Mouse (Mus musculus): Measurements from ENCODE around the gene Cybb. TPM values are rescaled to one million over a fixed set of nuclear protein-coding genes. Genes with fewer than 3 reads are reported as not detected.
A peak's percentile ranks its signal among the peaks of the same experiment; 100 is the strongest.

Gene Cybb
- total and polyA plus RNA-seq, 3 experiments, result 46.3 to 126 (median 111) TPM

GRCm38 (mm10) chrX:9461399-9461798 lies 26.2 kb downstream of the Cybb start:
- Histone ChIP-seq H3K36me3 (replicated peaks in 1 of 2; ENCODE audit: control insufficient read depth in 1 of 2, insufficient read depth in 1 of 2, low read length in 1 of 2) (peaks cover 9 to 39% of the 10 kb centered on the region in 2 experiments), H3K9me3 (replicated peaks; ENCODE audit: low read length) (no peaks in the 10 kb centered on the region), H3K27me3 (replicated peaks) (no peaks in the 10 kb centered on the region), H3K4me3 (replicated peaks in 1 of 3; ENCODE audit: low read depth in 2 of 3, low read length in 2 of 3, poor library complexity in 1 of 3) (no peak overlapping the region), H3K4me1 (ENCODE audit: control insufficient read depth in 1 of 2, insufficient read depth in 2 of 2) (peaks cover 2 to 28% of the 10 kb centered on the region in 2 experiments; a peak in 2 of 4 replicates), H3K79me2 (replicated peaks; ENCODE audit: control insufficient read depth, extremely low read depth, insufficient read depth, poor library complexity, severe bottlenecking) (no peaks in the 10 kb centered on the region), H3K4me2 (ENCODE audit: insufficient read depth, low read depth, poor library complexity, severe bottlenecking) (no peak overlapping the region), H3K9ac (ENCODE audit: insufficient read depth, low read depth) (no peak overlapping the region), H3K27ac (ENCODE audit: insufficient read depth, low read depth) (no peak overlapping the region)
- TF ChIP-seq MXI1 (IDR thresholded peaks at IDR 0.05; ENCODE audit: low read depth, low read length), result no peak
- TF ChIP-seq ZNF384 (IDR thresholded peaks at IDR 0.05; ENCODE audit: low read depth, low read length), result peak; percentile 30; the same call in 1 of the 2 replicates
- DNase-seq (ENCODE audit: extremely low read depth), result no peak
- in situ Hi-C loops (cut with MboI; ENCODE audit: low pct_ligation_motif_present, low pct_unique_long_range_greater_than_20kb, low sequenced_read_pairs), result no loop called here
- dilution Hi-C loops (cut with MboI; ENCODE audit: extremely low pct_ligation_motif_present, extremely low pct_unique_long_range_greater_than_20kb, low sequenced_read_pairs), result no loop called here

GRCm38 (mm10) chrX:9460387-9460930 lies 27.1 kb downstream of the Cybb start:
- H3K4me3 ChIP-seq (replicated peaks in 1 of 3; ENCODE audit: low read depth in 2 of 3, low read length in 2 of 3, poor library complexity in 1 of 3), result no peak overlapping the region
- TF ChIP-seq PAX5 (IDR thresholded peaks at IDR 0.05; ENCODE audit: low read length) (no peak), CHD1 (IDR thresholded peaks at IDR 0.05; ENCODE audit: low read depth, low read length) (no peak), GABPA (IDR thresholded peaks at IDR 0.05; ENCODE audit: insufficient replicate concordance, low read depth, low read length) (no peak), IRF4 (IDR thresholded peaks at IDR 0.05; ENCODE audit: low read depth, low read length) (peak; percentile 33; the same call in 1 of the 2 replicates), TCF12 (IDR thresholded peaks at IDR 0.05; ENCODE audit: low read depth, low read length) (peak; percentile 9; the same call in 1 of the 2 replicates), POLR2A (IDR thresholded peaks at IDR 0.05; ENCODE audit: low read depth, low read length) (0 out of 2 replicates have a peak, but pooled peaks have one; percentile 17), ETS1 (conservative IDR thresholded peaks at IDR 0.05; ENCODE audit: low read depth, low read length) (peak; percentile 56), MAX (IDR thresholded peaks at IDR 0.05; ENCODE audit: low read length) (no peak), CHD2 (IDR thresholded peaks at IDR 0.05; ENCODE audit: low read length) (no peak), RAD21 (IDR thresholded peaks at IDR 0.05; ENCODE audit: low read depth, low read length) (no peak), ZC3H11A (IDR thresholded peaks at IDR 0.05; ENCODE audit: low read depth, low read length) (no peak), EP300 (IDR thresholded peaks at IDR 0.05; ENCODE audit: low read length) (peak; percentile 60), ELF1 (IDR thresholded peaks at IDR 0.05; ENCODE audit: low read depth, low read length) (peak; percentile 30; the same call in 1 of the 2 replicates), BHLHE40 (IDR thresholded peaks at IDR 0.05; ENCODE audit: low read depth, low read length) (0 out of 2 replicates have a peak, but pooled peaks have one; percentile 8), E2F4 (IDR thresholded peaks at IDR 0.05; ENCODE audit: insufficient replicate concordance, low read depth, low read length) (no peak), JUND (conservative IDR thresholded peaks at IDR 0.05; ENCODE audit: low read depth, low read length) (no peak), NRF1 (IDR thresholded peaks at IDR 0.05; ENCODE audit: low read depth, low read length) (no peak), MEF2A (IDR thresholded peaks at IDR 0.05; ENCODE audit: borderline replicate concordance, low read depth, low read length) (peak; percentile 69; the same call in 1 of the 2 replicates), JUN (IDR thresholded peaks at IDR 0.05; ENCODE audit: insufficient read depth, low read depth, low read length) (no peak), RCOR1 (conservative IDR thresholded peaks at IDR 0.05; ENCODE audit: low read depth, low read length) (no peak), NELFE (IDR thresholded peaks at IDR 0.05; ENCODE audit: low read depth, low read length) (no peak), HCFC1 (IDR thresholded peaks at IDR 0.05; ENCODE audit: low read depth, low read length) (no peak), MXI1 (IDR thresholded peaks at IDR 0.05; ENCODE audit: low read depth, low read length) (no peak), USF2 (conservative IDR thresholded peaks at IDR 0.05; ENCODE audit: low read depth, low read length) (no peak), MAFK (IDR thresholded peaks at IDR 0.05; ENCODE audit: insufficient replicate concordance, low read length) (no peak), UBTF (IDR thresholded peaks at IDR 0.05; ENCODE audit: low read depth, low read length) (no peak), MYC (IDR thresholded peaks at IDR 0.05; ENCODE audit: low read depth, low read length) (no peak)
- in situ Hi-C loops (cut with MboI; ENCODE audit: low pct_ligation_motif_present, low pct_unique_long_range_greater_than_20kb, low sequenced_read_pairs), result no loop called here

More at GRCm38 (mm10) chrX:9460387-9460930, 27.1 kb downstream of the Cybb start:
- Histone ChIP-seq H3K4me1 (ENCODE audit: control insufficient read depth in 1 of 2, insufficient read depth in 2 of 2) (peaks cover 2 to 31% of the 10 kb centered on the region in 2 experiments; a peak in 2 of 4 replicates), H3K4me2 (ENCODE audit: insufficient read depth, low read depth, poor library complexity, severe bottlenecking) (peak overlapping the region; percentile 61), H3K79me2 (replicated peaks; ENCODE audit: control insufficient read depth, extremely low read depth, insufficient read depth, poor library complexity, severe bottlenecking) (no peaks in the 10 kb centered on the region), H3K27ac (ENCODE audit: insufficient read depth, low read depth) (peak overlapping the region; percentile 24; the same call in 1 of the 2 replicates), H3K36me3 (replicated peaks in 1 of 2; ENCODE audit: control insufficient read depth in 1 of 2, insufficient read depth in 1 of 2, low read length in 1 of 2) (peaks cover 9 to 44% of the 10 kb centered on the region in 2 experiments), H3K9me3 (replicated peaks; ENCODE audit: low read length) (no peaks in the 10 kb centered on the region), H3K9ac (ENCODE audit: insufficient read depth, low read depth) (no peak overlapping the region; the same call in 1 of the 2 replicates), H3K27me3 (replicated peaks) (no peaks in the 10 kb centered on the region)
- DNase-seq (ENCODE audit: extremely low read depth), result peak; percentile 61
- dilution Hi-C loops (cut with MboI; ENCODE audit: extremely low pct_ligation_motif_present, extremely low pct_unique_long_range_greater_than_20kb, low sequenced_read_pairs), result no loop called here

Data from CH12.LX (cell line).